Mouse (Mus musculus) limb, embryonic 13.5 days (tissue): ENCODE results near the gene Hsd17b1. TPM values are rescaled to one million over a fixed set of nuclear protein-coding genes. Genes with fewer than 3 reads are reported as not detected.

Experiments used
- ATAC-seq: fragments of 200-750 bp; cut with Nextera tagmentation; 2 replicates; pipeline ENCODE4 v1.8.0; 2017; ENCODE audit warnings: low read depth, moderate number of reproducible peaks, moderate TSS enrichment; ENCODE audit not compliant: low FRiP score
- H3K27ac ChIP-seq: fragments of 300-500 bp; sonication (generic); 2 replicates; pipeline ENCODE4 v1.5.1; 2015; ENCODE audit warnings: inconsistent platforms, mild to moderate bottlenecking, moderate library complexity
- H3K27me3 ChIP-seq: fragments of 300-500 bp; sonication (generic); 2 replicates; pipeline ENCODE4 v1.6.1; 2015; ENCODE audit warnings: mild to moderate bottlenecking, inconsistent platforms
- H3K36me3 ChIP-seq: fragments of 300-500 bp; sonication (generic); 2 replicates; pipeline ENCODE4 v1.6.1; 2015; ENCODE audit warnings: inconsistent platforms, mild to moderate bottlenecking, moderate library complexity
- H3K4me1 ChIP-seq: fragments of 300-500 bp; sonication (generic); 2 replicates; pipeline ENCODE4 v1.6.1; 2015; ENCODE audit warnings: inconsistent platforms
- H3K4me2 ChIP-seq: fragments of 300-500 bp; sonication (generic); replicated peaks from 2 replicates; pipeline ENCODE4 v1.6.1; 2015; ENCODE audit warnings: inconsistent platforms, mild to moderate bottlenecking, moderate library complexity
- H3K4me3 ChIP-seq: fragments of 300-500 bp; sonication (generic); 2 replicates; pipeline ENCODE4 v1.5.1; 2015; ENCODE audit warnings: moderate library complexity, mild to moderate bottlenecking, inconsistent platforms
- H3K9ac ChIP-seq: fragments of 300-500 bp; sonication (generic); 2 replicates; pipeline ENCODE4 v1.6.1; 2015; ENCODE audit warnings: mild to moderate bottlenecking, inconsistent platforms
- H3K9me3 ChIP-seq: fragments of 300-500 bp; sonication (generic); 2 replicates; pipeline ENCODE4 v1.6.1; 2016; ENCODE audit warnings: inconsistent platforms
- whole genome bisulfite sequencing: fragments of 180-500 bp; shearing (Covaris S2); methylation state at CpG from one replicate; pipeline ENCODE4 v1.1.7; 2015; 5-methylcytosine and 5-hydroxymethylcytosine counted together
- polyA plus RNA-seq: library from polyadenylated mRNA; unstranded; fragments of >200 nt; fragmentation: Nextera tagmentation; extraction: Ambion mirVana; gene quantifications from 2 replicates; pipeline ENCODE4 v1.2.1, GENCODE M21; 2015

Gene Hsd17b1
- polyA plus RNA-seq, 1 experiment from 2014 or later = 0.28 TPM

GRCm38 (mm10) chr11:101089931-101090330, 11.7 kb downstream of the Hsd17b1 start:
- no peak overlapping the region for H3K4me2 ChIP-seq
- no peak overlapping the region for H3K9ac ChIP-seq
- H3K4me3 ChIP-seq = no peak overlapping the region
- peaks cover 39% of the 10 kb centered on the region for H3K4me1 ChIP-seq
- no peaks in the 10 kb centered on the region for H3K27me3 ChIP-seq
- 87% methylated on average over 1 of the region's 1 CpGs for WGBS
- no peak overlapping the region for H3K27ac ChIP-seq
- H3K9me3 ChIP-seq = no peaks in the 10 kb centered on the region
- no peak for ATAC-seq
- H3K36me3 ChIP-seq = peaks cover 66% of the 10 kb centered on the region

DNA sequence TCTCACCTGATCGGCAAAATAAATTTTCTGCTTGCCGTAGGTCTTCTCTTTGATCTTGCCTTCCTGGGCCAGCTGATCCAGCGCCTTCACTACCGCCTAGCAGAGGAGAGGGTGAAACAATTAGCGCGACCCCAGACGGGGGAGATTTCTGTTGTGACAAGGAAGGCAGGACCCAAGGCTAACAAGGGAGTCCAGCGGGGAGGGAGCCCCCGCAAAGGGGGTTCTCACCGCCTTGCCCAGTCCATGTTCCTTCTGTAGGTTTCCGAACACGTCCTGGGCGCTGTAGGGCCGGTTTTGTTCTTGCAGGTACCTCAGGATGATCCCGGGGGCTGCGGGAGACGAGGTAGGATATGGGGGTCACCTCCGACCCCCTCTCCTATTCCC, 16.7 kb downstream of the Hsd17b1 start:
- Histone ChIP-seq H3K9me3 (no peaks in the 10 kb centered on the region), H3K4me1 (peaks cover 20% of the 10 kb centered on the region), H3K27ac (0 out of 2 replicates have a peak overlapping the region, but pooled peaks have one; percentile 28), H3K4me2 (peak overlapping the region; percentile 93), H3K27me3 (no peaks in the 10 kb centered on the region), H3K9ac (peak overlapping the region; percentile 80), H3K4me3 (peak overlapping the region; percentile 75), H3K36me3 (peaks cover 72% of the 10 kb centered on the region)
- WGBS = under 1% methylated on average over 18 of the region's 18 CpGs
- peak; percentile 21; the same call in 1 of the 2 replicates for ATAC-seq

- under 1% methylated on average over 43 of the region's 43 CpGs for WGBS
- Histone ChIP-seq H3K9me3 (no peaks in the 10 kb centered on the region), H3K27me3 (no peaks in the 10 kb centered on the region), H3K4me3 (peak within 1 kb of the TSS; percentile 75), H3K4me1 (peaks cover 20% of the 10 kb centered on the region), H3K9ac (peak within 1 kb of the TSS; percentile 80), H3K27ac (peak within 1 kb of the TSS; percentile 63; the same call in 1 of the 2 replicates), H3K4me2 (peak within 1 kb of the TSS; percentile 93), H3K36me3 (peaks cover 72% of the 10 kb centered on the region)
- ATAC-seq = peak; percentile 94
Observed at GRCm38 (mm10) chr11:101095314-101096024, 17.3 kb downstream of the Hsd17b1 start, which contains the start of gene Psmc3ip. Gene Psmc3ip (minus strand): TSS chr11:101095436.

GRCm38 (mm10) chr11:101098231-101098630, 20.0 kb downstream of the Hsd17b1 start:
- ATAC-seq = no peak
- no peak overlapping the region for H3K27ac ChIP-seq
- no peak overlapping the region for H3K4me3 ChIP-seq
- no peaks in the 10 kb centered on the region for H3K9me3 ChIP-seq
- peaks cover 20% of the 10 kb centered on the region for H3K4me1 ChIP-seq
- H3K36me3 ChIP-seq = peaks cover 70% of the 10 kb centered on the region
- no peak overlapping the region for H3K9ac ChIP-seq
- H3K27me3 ChIP-seq = no peaks in the 10 kb centered on the region
- 87% methylated on average over 8 of the region's 8 CpGs for WGBS
- H3K4me2 ChIP-seq = no peak overlapping the region

- Histone ChIP-seq H3K4me1 (no peaks in the 10 kb centered on the region), H3K27ac (peak overlapping the region; percentile 39; the same call in 1 of the 2 replicates), H3K9me3 (no peaks in the 10 kb centered on the region), H3K4me3 (no peak overlapping the region), H3K36me3 (peaks cover 76% of the 10 kb centered on the region), H3K4me2 (no peak overlapping the region), H3K9ac (no peak overlapping the region), H3K27me3 (no peaks in the 10 kb centered on the region)
- 82% methylated on average over 5 of the region's 5 CpGs for WGBS
- ATAC-seq = no peak
Observed at GRCm38 (mm10) chr11:101103011-101103410, 24.8 kb downstream of the Hsd17b1 start.

- H3K4me1 ChIP-seq = no peaks in the 10 kb centered on the region
- ATAC-seq = no peak
- H3K4me2 ChIP-seq = no peak overlapping the region
- H3K27ac ChIP-seq = no peak overlapping the region
- no peaks in the 10 kb centered on the region for H3K9me3 ChIP-seq
- peaks cover 24% of the 10 kb centered on the region for H3K36me3 ChIP-seq
- H3K9ac ChIP-seq = no peak overlapping the region
- H3K4me3 ChIP-seq = no peak overlapping the region
- no peaks in the 10 kb centered on the region for H3K27me3 ChIP-seq
- WGBS = 83% methylated on average over 4 of the region's 4 CpGs
Observed at GRCm38 (mm10) chr11:101109351-101109750, 31.1 kb downstream of the Hsd17b1 start.

- Histone ChIP-seq H3K9me3 (no peaks in the 10 kb centered on the region), H3K4me1 (no peaks in the 10 kb centered on the region), H3K9ac (no peak overlapping the region), H3K4me3 (no peak overlapping the region), H3K27ac (no peak overlapping the region), H3K27me3 (no peaks in the 10 kb centered on the region), H3K4me2 (no peak overlapping the region), H3K36me3 (peaks cover 15% of the 10 kb centered on the region)
- ATAC-seq = no peak
- WGBS = 55% methylated on average over 5 of the region's 5 CpGs
Observed at GRCm38 (mm10) chr11:101110708-101111107, 32.5 kb downstream of the Hsd17b1 start.

DNA sequence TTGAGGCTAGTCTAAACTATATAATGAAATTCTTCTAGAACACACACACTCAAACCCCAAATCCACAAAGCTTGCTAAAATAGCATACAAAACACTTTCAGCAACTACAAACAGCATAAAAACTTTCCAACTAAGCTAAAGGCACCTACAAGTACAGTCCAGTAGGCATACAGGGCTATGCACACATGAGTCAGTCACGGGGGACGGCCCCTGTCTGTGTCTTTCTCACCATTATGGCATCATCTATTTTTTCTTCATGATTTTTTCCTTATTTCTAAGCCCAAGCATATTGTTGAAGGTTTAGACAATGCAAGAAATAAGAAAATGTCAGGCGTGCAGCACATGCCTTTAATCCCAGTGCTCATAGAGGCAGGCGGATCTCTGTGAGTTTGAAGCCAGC, 33.0 kb downstream of the Hsd17b1 start:
- peaks cover 16% of the 10 kb centered on the region for H3K36me3 ChIP-seq
- no peaks in the 10 kb centered on the region for H3K27me3 ChIP-seq
- 84% methylated on average over 4 of the region's 4 CpGs for WGBS
- ATAC-seq = no peak
- no peak overlapping the region for H3K4me3 ChIP-seq
- no peak overlapping the region for H3K4me2 ChIP-seq
- H3K9ac ChIP-seq = no peak overlapping the region
- 0 out of 2 replicates have a peak, but pooled peaks cover 3% of the 10 kb centered on the region for H3K4me1 ChIP-seq
- no peak overlapping the region for H3K27ac ChIP-seq
- no peaks in the 10 kb centered on the region for H3K9me3 ChIP-seq

- Histone ChIP-seq H3K27me3 (no peaks in the 10 kb centered on the region), H3K4me3 (no peak overlapping the region), H3K9me3 (no peaks in the 10 kb centered on the region), H3K27ac (no peak overlapping the region), H3K36me3 (peaks cover 23% of the 10 kb centered on the region), H3K9ac (no peak overlapping the region), H3K4me2 (no peak overlapping the region), H3K4me1 (0 out of 2 replicates have a peak, but pooled peaks cover 7% of the 10 kb centered on the region)
- no peak for ATAC-seq
- WGBS = 78% methylated on average over 3 of the region's 3 CpGs
Observed at GRCm38 (mm10) chr11:101112186-101112585, 34.0 kb downstream of the Hsd17b1 start.

DNA sequence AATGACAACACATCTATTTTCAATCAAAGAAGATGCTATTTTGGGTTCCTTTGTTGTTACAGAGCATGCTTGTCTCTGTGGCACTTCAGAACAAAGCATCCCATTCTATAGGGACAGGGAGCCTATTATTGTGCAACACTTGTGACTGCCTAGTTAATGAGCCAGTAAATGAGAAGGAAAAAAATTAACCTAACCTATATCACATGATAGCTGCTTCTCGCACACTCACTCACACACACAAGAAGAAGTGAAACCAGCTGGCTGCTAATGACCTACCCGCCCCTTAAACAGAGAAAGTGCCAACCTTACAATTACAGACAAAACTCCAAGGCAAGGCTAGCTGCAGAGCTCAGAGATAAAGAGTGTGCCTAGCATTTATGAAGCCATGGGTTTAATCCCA, 37.4 kb downstream of the Hsd17b1 start:
- Histone ChIP-seq H3K4me3 (no peak overlapping the region), H3K9me3 (no peaks in the 10 kb centered on the region), H3K9ac (no peak overlapping the region), H3K4me2 (no peak overlapping the region), H3K27ac (no peak overlapping the region), H3K4me1 (peaks cover 25% of the 10 kb centered on the region), H3K27me3 (no peaks in the 10 kb centered on the region), H3K36me3 (peaks cover 18% of the 10 kb centered on the region)
- WGBS = 76% methylated on average over 2 of the region's 2 CpGs
- ATAC-seq = no peak

GRCm38 (mm10) chr11:101118105-101118504, 39.9 kb downstream of the Hsd17b1 start:
- H3K9ac ChIP-seq = peak overlapping the region; percentile 81

GRCm38 (mm10) chr11:101119131-101119760, 41.0 kb downstream of the Hsd17b1 start:
- H3K4me3 ChIP-seq = peak overlapping the region; percentile 63

More at GRCm38 (mm10) chr11:101118105-101118504, 39.9 kb downstream of the Hsd17b1 start:
- peak overlapping the region; percentile 63 for H3K4me3 ChIP-seq
- H3K27me3 ChIP-seq = no peaks in the 10 kb centered on the region
- H3K36me3 ChIP-seq = peaks cover 24% of the 10 kb centered on the region
- peaks cover 35% of the 10 kb centered on the region for H3K4me1 ChIP-seq
- H3K4me2 ChIP-seq = peak overlapping the region; percentile 95
- WGBS = 43% methylated on average over 4 of the region's 4 CpGs
- no peak for ATAC-seq
- H3K9me3 ChIP-seq = no peaks in the 10 kb centered on the region
- no peak overlapping the region for H3K27ac ChIP-seq

More at GRCm38 (mm10) chr11:101119131-101119760, 41.0 kb downstream of the Hsd17b1 start:
- peak overlapping the region; percentile 67; the same call in 1 of the 2 replicates for H3K27ac ChIP-seq
- H3K27me3 ChIP-seq = no peaks in the 10 kb centered on the region
- ATAC-seq = peak; percentile 75
- H3K9me3 ChIP-seq = no peaks in the 10 kb centered on the region
- peak overlapping the region; percentile 95 for H3K4me2 ChIP-seq
- WGBS = under 1% methylated on average over 38 of the region's 39 CpGs
- H3K4me1 ChIP-seq = peaks cover 35% of the 10 kb centered on the region
- H3K36me3 ChIP-seq = peaks cover 31% of the 10 kb centered on the region
- peak overlapping the region; percentile 81 for H3K9ac ChIP-seq
